Mouse (Mus musculus) embryonic stem cell, embryonic (primary cell): ENCODE results near the gene Cnfn.

Source experiments
- CTCF ChIA-PET, 4 experiments: fragments of 300-600 bp in 2 of 4; fragments of 350-600 bp in 2 of 4; sonication (Branson Sonifier 250); formaldehyde crosslinking; loops; one replicate each; lab custom pipeline; 2022; ENCODE audit warnings: inconsistent platforms in 2 of 4; lab: Charles Lee
- POLR2A ChIA-PET, 4 experiments: fragments of 300-600 bp in 2 of 4; fragments of 350-600 bp in 2 of 4; sonication (Branson Sonifier 250); formaldehyde crosslinking; loops; one replicate each; lab custom pipeline; 2022; ENCODE audit warnings: antibody characterized with exemption in 4 of 4, inconsistent platforms in 1 of 4; lab: Charles Lee

The Cnfn gene

DNA sequence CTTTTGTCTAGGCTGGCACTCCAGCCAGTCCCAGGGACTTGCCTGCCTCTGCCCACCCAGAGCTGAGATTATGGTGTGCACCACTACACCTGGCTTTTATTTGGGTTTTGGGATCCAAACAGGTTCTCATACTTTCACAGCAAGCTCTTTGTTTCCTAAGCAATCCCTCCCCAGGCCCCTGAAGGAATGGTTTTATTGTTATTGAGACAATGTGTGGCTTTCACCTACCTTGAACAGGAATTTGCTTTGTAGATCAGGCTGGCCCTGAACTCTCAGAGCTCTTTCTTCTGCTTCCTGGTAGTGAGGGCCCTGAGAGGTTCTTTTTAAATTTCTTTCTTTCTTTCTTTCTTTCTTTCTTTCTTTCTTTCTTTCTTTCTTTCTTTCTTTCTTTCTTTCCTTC, 13.0 kb upstream of the Cnfn start:
- POLR2A ChIA-PET = interaction anchor here (0.7 to 5.1 kb wide), 17 partner anchors 12 to 278 kb away, joined by 3 to 43 read pairs (median 4); partner anchors contain the start of genes Pafah1b3 (in 2 of the 4) and Cic (in 1 of the 4)
- CTCF ChIA-PET = interaction anchor here in 3 of 4 experiments (0.6 to 3.9 kb wide), 16 partner anchors 11 to 624 kb away, joined by 3 to 13 read pairs (median 5); partner anchors contain the start of gene Megf8 (in 1 of the 3)

DNA sequence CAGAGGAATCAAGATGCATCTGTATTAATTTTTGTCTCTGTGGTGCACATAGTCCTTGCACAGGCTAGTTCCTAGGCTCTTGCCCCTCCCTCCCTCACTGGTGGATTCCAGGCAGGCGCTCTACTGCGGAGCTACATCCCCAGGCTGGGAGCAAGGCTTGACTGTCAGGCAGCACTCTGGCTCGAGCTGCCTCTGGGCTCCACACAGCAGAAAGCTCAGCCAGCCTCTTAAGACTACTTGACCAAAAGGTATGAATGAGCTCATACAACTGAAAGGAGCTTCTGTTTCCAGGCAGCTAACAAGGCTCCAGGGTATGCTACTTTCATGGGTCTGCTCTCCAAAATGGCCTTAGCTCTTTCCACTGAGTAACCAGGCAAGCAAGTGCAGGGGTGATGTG, 11.8 kb upstream of the Cnfn start:
- ChIA-PET CTCF (interaction anchor here in 2 of 4 experiments (0.6 to 3.9 kb wide), 9 partner anchors 14 to 275 kb away, joined by 3 to 13 read pairs (median 5); partner anchors contain the start of gene Megf8 (in 1 of the 2)), POLR2A (interaction anchor here in 3 of 4 experiments (0.7 to 5.1 kb wide), 9 partner anchors 9 to 188 kb away, joined by 3 to 43 read pairs (median 4); partner anchors contain the start of genes Gsk3a (in 1 of the 3) and Pafah1b3 (in 1 of the 3))

DNA sequence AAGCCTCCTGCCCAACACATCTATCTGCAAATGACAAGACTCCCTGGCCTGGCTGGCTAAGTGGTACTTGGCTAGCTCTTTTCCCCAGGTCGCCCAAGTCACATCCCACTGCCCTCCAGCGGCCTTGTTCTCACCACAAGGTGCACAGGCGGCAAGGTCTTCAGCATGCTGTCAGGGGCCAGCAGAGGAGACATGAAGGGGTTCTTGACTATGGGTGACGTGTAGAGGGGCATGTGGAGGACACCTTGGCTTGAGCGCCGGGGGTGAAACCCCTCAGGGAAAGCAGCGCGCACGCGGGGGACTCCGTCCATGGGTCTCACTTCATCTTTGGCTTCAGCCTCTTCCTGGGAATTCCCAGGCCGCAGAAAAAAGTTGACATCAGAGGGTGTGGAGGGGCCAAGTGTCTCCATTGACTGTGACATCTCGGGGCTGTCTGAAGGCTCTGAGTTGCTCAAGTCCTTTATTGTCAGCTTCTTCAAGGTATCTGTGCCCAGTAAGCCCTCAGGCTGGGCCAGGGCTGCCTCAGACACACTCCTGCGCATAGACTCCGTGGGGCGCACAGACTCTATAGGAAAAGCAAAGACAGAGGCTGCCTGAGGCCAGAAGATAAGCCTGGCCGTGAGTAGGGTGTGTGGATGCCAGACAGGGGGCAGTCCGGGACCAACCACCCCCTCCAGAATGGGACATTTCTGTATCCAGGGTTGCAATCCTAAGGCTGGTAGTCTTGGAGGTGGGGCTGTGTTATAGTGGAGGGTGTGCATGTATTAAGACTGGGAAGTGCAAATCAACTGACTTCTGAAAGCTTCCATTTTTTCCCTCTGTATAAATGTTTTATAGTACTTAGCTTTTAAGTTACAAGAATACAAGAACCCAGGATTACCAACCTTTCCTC, 11.1 kb upstream of the Cnfn start:
- POLR2A ChIA-PET = interaction anchor here in 3 of 4 experiments (0.6 to 5.1 kb wide), 13 partner anchors 10 to 265 kb away, joined by 3 to 43 read pairs (median 4); partner anchors contain the start of gene Gsk3a (in 1 of the 3)
- CTCF ChIA-PET = interaction anchor here in 3 of 4 experiments (0.6 to 3.9 kb wide), 16 partner anchors 13 to 275 kb away, joined by 3 to 13 read pairs (median 5); partner anchors contain the start of gene Megf8 (in 1 of the 3)

DNA sequence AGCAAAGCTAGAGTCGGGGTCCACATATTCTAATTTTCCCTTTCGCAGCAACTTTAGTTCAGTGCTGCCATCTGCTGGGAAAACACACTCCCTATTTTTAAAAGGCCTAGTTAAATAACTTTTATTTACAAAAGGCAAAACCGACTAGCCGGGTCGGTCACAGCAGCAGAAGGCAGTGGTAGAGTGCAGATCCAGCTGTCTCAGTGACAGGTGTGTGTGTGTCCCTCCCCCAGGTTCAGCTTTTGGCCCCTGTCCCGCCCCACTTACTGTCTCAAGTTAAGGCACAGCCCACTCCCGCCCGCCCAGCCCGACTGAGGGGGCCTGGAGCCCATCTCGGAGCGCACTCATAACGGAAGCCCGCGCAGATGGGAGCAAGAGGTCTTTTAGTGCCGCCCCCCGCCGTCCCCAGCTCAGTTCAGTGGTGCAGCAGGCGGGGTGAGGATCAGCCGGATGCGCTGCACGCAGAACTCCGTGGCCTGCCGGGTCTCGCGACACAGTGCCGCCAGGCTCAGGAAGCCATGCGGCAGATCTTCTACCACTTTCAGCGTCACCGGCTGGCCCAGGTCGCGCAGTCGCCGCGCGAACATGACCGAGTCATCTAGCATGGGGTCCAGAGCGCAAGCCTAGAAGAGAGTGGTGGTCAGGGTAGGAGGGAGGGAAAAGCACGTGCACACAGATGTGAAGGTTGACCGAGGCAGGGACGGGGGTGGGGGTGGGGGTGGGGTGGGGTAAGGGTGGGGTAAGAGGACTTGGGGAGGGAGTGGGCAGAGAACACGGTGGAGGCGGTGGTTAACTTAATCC, 10.2 kb upstream of the Cnfn start:
- ChIA-PET POLR2A (interaction anchor here in 3 of 4 experiments (0.5 to 5.1 kb wide), 20 partner anchors 10 to 297 kb away, joined by 3 to 43 read pairs (median 4); partner anchors contain the start of genes Cic (in 1 of the 3), Megf8 (in 1 of the 3) and Pafah1b3 (in 1 of the 3)), CTCF (interaction anchor here (0.6 to 3.9 kb wide), 26 partner anchors 9 to 284 kb away, joined by 3 to 13 read pairs (median 4); partner anchors contain the start of genes Megf8 (in 2 of the 4), Pafah1b3 (in 1 of the 4) and Tmem145 (in 1 of the 4))

DNA sequence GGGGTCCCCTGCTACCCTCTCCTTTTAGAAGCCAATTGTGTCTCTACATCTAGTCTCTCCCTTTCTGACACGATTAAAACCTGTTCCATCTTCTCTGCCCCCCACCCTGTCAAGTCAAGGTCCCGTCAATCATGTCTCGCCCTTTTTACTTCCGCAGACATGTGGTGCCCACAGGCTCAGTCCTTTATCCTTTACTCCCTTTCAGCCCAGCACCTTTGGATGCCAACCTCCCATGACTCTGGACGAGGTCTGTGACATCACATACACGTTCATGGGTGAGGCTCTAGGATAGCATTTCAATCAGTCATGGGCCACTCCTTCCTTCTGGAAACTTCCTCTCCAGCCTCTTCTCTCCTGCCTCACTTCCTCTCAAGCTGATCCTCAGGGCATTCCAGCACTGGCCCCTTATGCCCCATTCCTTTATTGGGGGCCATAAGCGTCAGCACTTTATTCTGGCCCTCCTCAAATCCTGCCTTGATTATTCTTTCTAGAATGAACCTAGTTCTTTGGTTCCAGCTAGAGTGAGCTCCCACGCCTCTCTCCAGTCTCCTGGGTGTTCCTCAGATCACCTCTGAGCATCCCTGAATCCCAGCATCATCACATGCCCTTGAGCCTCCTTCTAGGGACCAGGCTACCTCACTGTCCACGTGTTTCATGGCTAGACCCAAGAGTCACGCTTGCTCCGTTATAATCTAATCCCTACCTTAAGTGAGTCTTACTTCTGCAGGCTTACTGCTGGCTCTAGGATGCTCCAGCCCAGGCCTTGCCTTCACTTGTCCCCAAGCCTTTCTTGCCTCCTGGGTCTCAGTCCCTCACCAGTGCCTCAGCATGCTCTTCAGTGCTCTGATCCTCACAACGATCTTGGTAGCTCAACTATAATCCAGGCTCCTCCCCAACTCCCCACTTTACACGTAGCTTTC, 8.9 kb upstream of the Cnfn start:
- CTCF ChIA-PET = interaction anchor here (0.6 to 3.9 kb wide), 31 partner anchors 8 to 384 kb away, joined by 3 to 13 read pairs (median 4); partner anchors contain the start of genes Megf8 (in 2 of the 4), Pafah1b3 (in 1 of the 4) and Tmem145 (in 1 of the 4)
- POLR2A ChIA-PET = interaction anchor here in 2 of 4 experiments (0.8 to 5.1 kb wide), 12 partner anchors 11 to 295 kb away, joined by 3 to 43 read pairs (median 4); partner anchors contain the start of gene Megf8 (in 1 of the 2)

DNA sequence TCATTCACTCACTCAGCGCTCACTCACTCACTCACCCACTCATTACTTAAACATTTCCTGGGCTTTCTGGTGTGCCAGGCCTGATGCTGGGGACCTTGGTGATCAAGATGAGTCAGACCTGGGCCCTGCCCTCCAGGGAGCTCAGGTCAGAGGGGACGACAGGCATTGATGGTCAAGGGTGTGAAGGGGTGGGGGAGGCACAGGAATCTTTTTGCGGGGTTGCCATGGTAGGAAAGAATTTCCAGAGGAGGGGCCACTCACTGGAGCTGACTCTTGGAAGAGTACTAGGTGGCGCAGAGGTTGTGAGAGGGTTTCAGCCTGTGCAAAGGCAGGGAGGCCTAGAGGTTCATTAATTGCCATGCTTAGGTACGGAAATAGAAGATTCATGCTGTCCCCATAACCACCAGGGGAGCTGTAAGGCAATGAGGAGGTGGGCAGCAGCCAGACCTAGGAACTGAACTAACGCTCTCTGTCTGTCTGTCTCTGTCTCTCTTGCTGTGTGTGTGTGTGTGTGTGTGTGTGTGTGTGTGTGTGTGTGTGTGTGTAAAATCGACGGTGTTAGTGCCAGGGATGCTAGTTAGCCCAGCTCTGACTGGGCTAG, 7.7 kb upstream of the Cnfn start:
- CTCF ChIA-PET = interaction anchor here (0.6 to 1.7 kb wide), 31 partner anchors 10 to 405 kb away, joined by 3 to 11 read pairs (median 4); partner anchors contain the start of genes Gsk3a (in 1 of the 4), Megf8 (in 1 of the 4), Rabac1 (in 1 of the 4) and Zfp526 (in 1 of the 4)
- POLR2A ChIA-PET = interaction anchor here in 3 of 4 experiments (0.6 to 1.9 kb wide), 19 partner anchors 9 to 314 kb away, joined by 3 to 8 read pairs (median 4); partner anchors contain the start of genes Pafah1b3 (in 2 of the 3), Cic (in 1 of the 3), Cnfn (in 1 of the 3) and Gsk3a (in 1 of the 3)

DNA sequence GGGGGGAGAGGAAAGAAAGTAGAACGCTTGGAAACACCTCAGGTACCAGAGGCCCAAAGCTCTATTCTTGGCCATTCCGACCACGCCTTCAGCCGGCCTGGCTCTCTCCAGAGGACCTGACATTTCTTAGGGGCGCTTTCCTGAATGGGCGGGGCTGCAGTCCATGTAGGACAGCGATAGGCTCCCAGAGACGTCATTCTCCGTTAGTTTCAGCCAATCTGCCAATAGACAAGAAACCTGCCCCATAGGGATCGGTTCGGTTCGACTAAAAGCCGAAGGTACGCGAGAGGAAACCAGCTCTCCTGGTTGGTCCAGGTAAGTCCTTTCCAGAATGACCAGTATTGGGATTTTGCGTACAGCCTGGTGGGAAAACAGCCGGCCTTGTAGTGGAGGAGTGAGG, 7.0 kb upstream of the Cnfn start:
- POLR2A ChIA-PET = interaction anchor here in 2 of 4 experiments (0.8 to 1.9 kb wide), 18 partner anchors 8 to 294 kb away, joined by 3 to 8 read pairs (median 4); partner anchors contain the start of genes Pafah1b3 (in 2 of the 2), Cic (in 1 of the 2), Cnfn (in 1 of the 2) and Gsk3a (in 1 of the 2)
- CTCF ChIA-PET = interaction anchor here (0.6 to 1.7 kb wide), 23 partner anchors 10 to 404 kb away, joined by 3 to 11 read pairs (median 4); partner anchors contain the start of genes Gsk3a (in 1 of the 4), Megf8 (in 1 of the 4), Rabac1 (in 1 of the 4) and Zfp526 (in 1 of the 4)

DNA sequence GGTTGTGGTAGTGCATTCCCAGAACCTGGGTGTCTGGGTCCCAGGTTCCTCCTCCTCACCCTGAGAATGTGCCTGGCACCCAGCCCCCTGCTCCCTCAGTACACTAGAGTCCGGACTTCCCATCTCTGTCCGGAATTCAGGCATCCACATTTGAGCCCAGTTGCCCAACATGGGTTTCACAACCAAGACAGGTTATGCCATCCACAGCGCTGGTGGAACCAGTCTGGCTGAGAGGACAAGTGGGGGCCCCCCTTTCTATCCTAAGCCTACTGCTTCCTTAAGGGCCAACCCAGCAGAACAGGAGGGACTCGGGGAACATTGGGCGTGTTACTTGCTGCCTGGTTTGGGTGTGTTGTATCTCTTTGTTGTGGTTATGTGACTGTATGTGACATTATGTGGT, 2.9 kb upstream of the Cnfn start:
- ChIA-PET CTCF (interaction anchor here in 2 of 4 experiments (0.6 to 0.8 kb wide), 2 partner anchors 184 to 554 kb away, joined by 3 to 6 read pairs; no protein-coding TSS in a partner anchor), POLR2A (interaction anchor here in 1 of 4 experiments (0.6 to 0.7 kb wide), 2 partner anchors 117 to 193 kb away, joined by 3 to 5 read pairs; partner anchors contain the start of gene Pou2f2)

DNA sequence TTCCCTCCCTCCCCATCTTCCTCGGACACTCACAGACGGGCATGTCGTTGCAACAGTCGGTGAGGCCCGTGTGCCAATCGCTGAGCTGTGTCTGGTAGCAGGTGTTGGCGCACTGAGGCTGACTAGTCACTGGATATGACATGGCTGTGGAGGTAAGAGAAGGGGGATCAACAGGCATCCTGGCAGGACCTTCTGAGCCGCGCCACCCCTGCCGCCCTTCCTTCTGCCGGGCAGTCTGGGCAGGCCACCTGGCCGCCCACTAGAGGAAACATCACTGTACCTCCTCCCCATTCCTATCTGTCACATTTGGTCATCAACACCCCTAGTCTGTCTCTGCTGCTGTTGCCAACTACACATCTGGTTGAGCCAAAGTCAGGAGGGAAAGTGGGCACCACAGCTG, 1.2 kb downstream of the Cnfn start:
- POLR2A ChIA-PET = interaction anchor here in 2 of 4 experiments (0.6 to 2.7 kb wide), 5 partner anchors 9 to 77 kb away, joined by 3 to 8 read pairs (median 5); partner anchors contain the start of gene Pafah1b3 (in 1 of the 2)
- CTCF ChIA-PET = interaction anchor here (0.5 to 1.5 kb wide), 5 partner anchors 11 to 112 kb away, joined by 3 to 5 read pairs (median 3); no protein-coding TSS in a partner anchor

DNA sequence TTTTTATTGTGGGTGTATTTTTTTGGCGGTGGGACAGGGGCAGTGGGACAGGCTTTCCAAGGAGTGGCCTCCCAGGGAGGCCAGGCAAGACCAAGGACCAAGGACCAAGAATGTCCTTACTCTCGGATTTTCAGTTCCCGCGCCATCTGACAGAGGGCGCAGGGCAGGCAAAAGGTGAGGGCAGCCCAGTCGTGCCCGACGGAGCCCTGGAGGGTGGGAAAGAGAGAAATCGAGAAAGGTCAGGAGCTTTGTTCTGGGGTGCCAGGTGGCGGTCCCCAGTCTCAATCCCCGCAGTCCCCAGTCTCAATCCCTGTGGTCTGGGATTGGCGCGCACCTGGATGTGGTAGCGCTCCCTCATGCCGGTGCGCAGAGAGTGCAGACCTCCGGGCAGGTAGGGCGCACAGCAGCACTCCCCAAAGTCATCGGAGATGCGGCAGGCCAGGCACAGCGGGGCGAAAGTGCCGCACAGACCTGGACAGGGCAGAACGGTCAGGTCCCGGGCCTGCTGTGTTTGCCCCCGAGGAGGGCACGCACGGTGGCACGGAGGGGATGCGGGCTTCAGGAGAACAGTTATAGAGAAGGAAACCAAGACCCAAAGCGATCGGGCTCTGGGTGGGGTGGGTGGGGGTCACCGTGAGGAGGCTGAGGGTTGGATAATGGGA, 1.8 kb downstream of the Cnfn start:
- POLR2A ChIA-PET = interaction anchor here in 2 of 4 experiments (0.6 to 2.7 kb wide), 5 partner anchors 9 to 76 kb away, joined by 3 to 8 read pairs (median 5); partner anchors contain the start of gene Pafah1b3 (in 1 of the 2)
- CTCF ChIA-PET = interaction anchor here in 2 of 4 experiments (0.5 to 1.5 kb wide), 3 partner anchors 12 to 112 kb away, joined by 3 to 5 read pairs (median 3); no protein-coding TSS in a partner anchor

DNA sequence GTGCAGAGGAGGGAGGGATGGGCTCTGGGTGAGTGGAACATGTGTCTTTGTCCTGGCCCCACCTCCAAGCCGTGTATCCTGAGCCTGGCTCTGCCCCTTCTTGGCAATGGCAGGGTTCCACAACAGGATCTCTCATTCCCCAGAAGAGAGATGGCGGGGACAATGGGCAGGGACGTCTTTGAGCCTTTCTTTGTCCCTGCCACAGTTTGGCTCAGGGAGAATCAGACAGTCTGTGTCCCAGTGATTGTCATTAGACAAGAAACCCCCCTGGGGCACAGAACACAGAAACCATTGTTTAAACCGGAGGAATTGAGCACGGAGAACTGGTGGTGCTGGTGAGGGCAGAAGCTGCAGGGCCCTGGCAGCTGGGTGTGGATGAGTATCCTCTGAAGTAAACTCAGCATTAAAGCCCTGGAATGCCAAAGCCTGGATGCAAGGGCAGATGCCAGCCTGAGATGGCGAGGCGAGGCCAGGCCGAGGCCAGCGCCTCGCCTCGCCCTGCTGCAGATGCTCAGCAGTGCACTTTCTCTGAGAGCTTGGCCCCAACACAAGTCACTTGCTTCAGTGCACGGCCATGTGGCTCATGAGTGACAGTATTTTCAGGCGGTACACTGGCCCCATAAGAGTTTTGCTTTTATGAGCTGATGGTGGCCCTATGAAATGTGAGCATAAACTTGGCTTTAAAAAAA, 3.4 kb downstream of the Cnfn start:
- CTCF ChIA-PET = interaction anchor here (0.6 to 1.8 kb wide), 7 partner anchors 11 to 267 kb away, joined by 3 to 7 read pairs (median 4); no protein-coding TSS in a partner anchor
- POLR2A ChIA-PET = interaction anchor here in 3 of 4 experiments (0.5 to 2.3 kb wide), 12 partner anchors 8 to 237 kb away, joined by 3 to 7 read pairs (median 4); partner anchors contain the start of genes Cic (in 1 of the 3) and Pafah1b3 (in 1 of the 3)

DNA sequence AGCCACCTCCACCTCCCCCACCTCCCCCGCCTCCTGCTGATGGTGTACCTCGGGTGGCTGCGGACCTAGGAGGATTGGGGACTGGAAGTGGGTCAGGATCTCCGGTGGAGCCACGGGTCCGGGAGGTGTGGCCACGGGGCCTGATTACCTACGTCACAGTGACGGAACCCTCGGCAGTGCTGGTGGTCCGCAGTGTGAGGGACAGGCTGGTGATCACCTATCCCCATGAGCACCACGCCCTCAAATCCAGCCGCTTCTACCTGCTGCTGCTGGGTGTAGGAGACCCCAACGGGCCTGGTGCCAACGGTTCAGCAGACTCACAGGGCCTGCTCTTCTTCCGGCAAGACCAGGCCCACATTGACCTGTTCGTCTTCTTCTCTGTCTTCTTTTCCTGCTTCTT, 5.9 kb downstream of the Cnfn start:
- POLR2A ChIA-PET = interaction anchor here in 1 of 4 experiments (1.6 kb wide), 1 partner anchor 66 kb away, joined by 5 read pairs; the partner anchor contains the start of gene Pafah1b3
- CTCF ChIA-PET = interaction anchor here in 3 of 4 experiments (0.6 to 1.7 kb wide), 6 partner anchors 13 to 69 kb away, joined by 3 to 9 read pairs (median 4); partner anchors contain the start of genes Megf8 (in 1 of the 3) and Pafah1b3 (in 1 of the 3)

DNA sequence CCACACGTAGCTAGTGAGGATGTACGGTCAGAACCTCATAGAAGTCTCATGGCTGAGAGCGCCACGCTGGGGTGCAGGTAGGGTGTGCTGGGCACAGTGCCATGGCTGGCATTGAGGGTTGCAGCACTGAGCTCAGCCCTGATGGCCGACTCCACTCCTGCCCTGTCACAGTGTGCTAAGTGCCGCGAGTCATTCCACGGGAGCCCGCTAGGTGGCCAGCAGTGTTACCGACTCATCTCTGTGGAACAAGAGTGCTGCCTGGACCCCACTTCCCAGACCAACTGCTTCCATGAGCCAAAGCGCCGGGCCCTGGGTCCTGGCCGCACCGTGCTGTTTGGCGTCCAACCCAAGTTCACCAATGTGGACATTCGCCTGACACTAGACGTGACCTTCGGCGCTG, 6.4 kb downstream of the Cnfn start:
- POLR2A ChIA-PET = no interaction called here
- CTCF ChIA-PET = interaction anchor here in 3 of 4 experiments (0.6 to 1.7 kb wide), 9 partner anchors 14 to 638 kb away, joined by 3 to 9 read pairs (median 4); partner anchors contain the start of genes Megf8 (in 1 of the 3) and Pafah1b3 (in 1 of the 3)
